Mouse (Mus musculus): ENCODE measurements around the gene Ehbp1. TPM values are rescaled to one million over a fixed set of nuclear protein-coding genes. Genes with fewer than 3 reads are reported as not detected.

The Ehbp1 gene
- total RNA-seq, 2 experiments from 2014 or later = 103 to 124 TPM

GRCm38 (mm10) chr11:22201125-22201524 is 141.0 kb downstream of the Ehbp1 start:
- intact Hi-C loops (cut with DNase I) = loop anchor here (10.0 kb wide), 1 partner anchor 556 kb away; no protein-coding TSS in a partner anchor
- no peak for DNase-seq

GRCm38 (mm10) chr11:22199881-22200280 is 142.2 kb downstream of the Ehbp1 start:
- intact Hi-C loops (cut with DNase I) = loop anchor here (5.0 to 10.0 kb wide), 2 partner anchors 43 to 555 kb away; no protein-coding TSS in a partner anchor
- no peak for DNase-seq

DNA sequence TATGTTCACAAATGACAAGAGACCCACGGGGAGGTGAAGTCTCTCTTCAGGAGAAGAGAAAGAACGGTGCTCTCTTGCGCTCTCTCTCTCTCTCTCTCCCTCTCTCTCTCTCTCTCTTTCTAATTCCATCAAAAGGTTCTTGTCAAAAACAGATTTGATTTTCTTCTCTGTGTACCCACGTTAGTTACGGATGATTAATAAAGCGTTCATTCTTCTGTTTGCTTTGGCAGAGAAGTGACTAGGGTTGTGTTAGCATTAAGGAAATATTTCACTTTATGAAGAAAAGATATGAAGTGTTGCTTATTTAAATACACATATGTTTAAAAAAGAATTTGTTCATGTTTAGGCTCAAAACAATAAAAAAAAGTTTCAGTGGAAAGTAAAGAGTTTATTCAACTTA is 143.7 kb downstream of the Ehbp1 start:
- intact Hi-C loops (cut with DNase I) = loop anchor here (5.0 kb wide), 1 partner anchor 41 kb away; no protein-coding TSS in a partner anchor
- no peak for DNase-seq

DNA sequence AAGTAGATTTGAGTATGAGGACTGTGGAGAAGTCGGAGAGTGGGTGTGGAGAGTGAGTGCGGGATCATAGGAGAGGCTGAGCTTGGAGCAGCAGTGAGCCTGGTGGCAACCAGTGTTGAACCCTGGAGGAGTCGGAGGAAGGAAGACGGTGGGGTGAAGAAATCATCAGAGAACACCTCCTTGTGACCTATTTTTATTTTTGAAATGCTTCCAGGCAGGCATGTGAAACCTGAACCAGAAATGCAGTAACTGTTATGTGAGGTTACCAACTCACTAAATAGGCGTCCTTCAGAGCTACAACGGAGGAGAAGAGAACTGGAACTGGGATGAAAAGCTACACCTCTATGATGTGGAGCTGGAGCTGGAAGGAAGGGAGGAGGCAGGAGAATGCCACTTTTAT is 144.2 kb downstream of the Ehbp1 start:
- DNase-seq = no peak
- intact Hi-C loops (cut with DNase I) = loop anchor here (5.0 kb wide), 1 partner anchor 41 kb away; no protein-coding TSS in a partner anchor

GRCm38 (mm10) chr11:22196776-22197175 is 145.3 kb downstream of the Ehbp1 start:
- intact Hi-C loops (cut with DNase I) = loop anchor here (5.0 kb wide), 1 partner anchor 39 kb away; no protein-coding TSS in a partner anchor
- no peak for DNase-seq

DNA sequence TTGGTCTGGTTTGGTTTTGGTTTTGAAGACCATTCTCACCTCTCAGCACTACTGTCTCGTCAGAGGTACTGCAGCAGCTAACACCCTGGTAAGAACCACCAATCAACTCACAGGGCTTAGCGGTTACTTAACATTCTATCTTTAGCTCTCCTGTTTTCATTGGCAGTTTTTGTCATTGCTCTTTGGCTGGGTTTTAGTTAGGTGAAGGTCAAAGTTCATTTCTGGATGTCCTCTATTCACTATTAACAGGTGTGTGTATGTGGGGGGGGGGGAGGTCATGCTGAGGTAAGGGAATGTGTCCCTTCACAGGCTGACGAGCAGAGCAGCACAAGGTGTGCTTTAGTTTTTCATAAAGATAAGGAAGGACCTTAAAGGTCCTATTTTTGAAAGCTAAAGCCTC is 147.5 kb downstream of the Ehbp1 start:
- intact Hi-C loops (cut with DNase I) = loop anchor here (2.0 to 5.0 kb wide), 2 partner anchors 24 to 37 kb away; no protein-coding TSS in a partner anchor
- no peak for DNase-seq

GRCm38 (mm10) chr11:22190576-22190975 is 151.5 kb downstream of the Ehbp1 start:
- intact Hi-C loops (cut with DNase I) = no loop called here
- DNase-seq = no peak

DNA sequence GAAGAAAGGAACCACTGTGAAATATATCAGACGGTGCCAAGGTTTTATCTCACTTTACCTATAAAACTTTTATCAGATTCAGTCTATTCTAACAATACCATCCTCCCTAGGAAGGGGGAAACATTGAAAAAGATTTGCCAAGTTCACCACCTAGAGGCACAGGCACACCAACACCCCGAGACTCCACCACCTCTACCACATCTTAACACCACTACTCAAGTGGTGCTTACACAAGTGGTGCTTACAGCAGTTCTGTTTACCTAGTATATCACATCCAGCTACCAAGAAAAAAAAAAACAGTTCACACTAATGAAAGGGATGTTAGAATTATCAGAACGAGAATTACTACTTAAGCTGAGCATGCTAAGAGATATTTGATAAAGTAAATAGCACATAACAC is 152.1 kb downstream of the Ehbp1 start:
- intact Hi-C loops (cut with DNase I) = no loop called here
- DNase-seq = no peak

- DNase-seq = no peak
- intact Hi-C loops (cut with DNase I) = no loop called here
These were observed 160.3 kb downstream of the Ehbp1 start for GRCm38 (mm10) chr11:22181530-22182501.

- no peak for DNase-seq
- intact Hi-C loops (cut with DNase I) = no loop called here
These were observed 161.9 kb downstream of the Ehbp1 start for GRCm38 (mm10) chr11:22180146-22180545.

DNA sequence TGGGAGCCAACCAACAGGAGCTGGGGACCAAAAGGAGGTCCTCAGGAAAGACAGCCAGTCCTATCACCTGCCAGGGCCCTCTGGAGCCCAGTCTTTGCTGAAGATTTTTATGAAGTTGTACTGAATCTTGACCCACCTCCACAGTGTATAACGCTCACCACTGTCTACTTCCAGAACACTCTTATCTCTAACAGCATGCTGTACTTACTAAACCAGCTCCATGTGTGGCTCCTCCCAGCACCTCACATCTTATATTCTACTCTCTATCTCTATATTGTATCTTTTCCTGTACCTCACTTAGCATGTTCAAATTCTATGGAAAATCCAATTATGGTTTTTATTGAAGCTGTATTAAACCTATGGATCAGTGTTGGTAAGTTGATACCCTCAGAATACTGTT is 163.5 kb downstream of the Ehbp1 start:
- intact Hi-C loops (cut with DNase I) = no loop called here
- no peak for DNase-seq

- intact Hi-C loops (cut with DNase I) = no loop called here
- DNase-seq = no peak
These were observed 167.8 kb downstream of the Ehbp1 start for GRCm38 (mm10) chr11:22174311-22174710.

- peak in 1 of 2 experiments; percentile 20 for DNase-seq
These were observed 171.0 kb downstream of the Ehbp1 start for GRCm38 (mm10) chr11:22170962-22171638.

DNA sequence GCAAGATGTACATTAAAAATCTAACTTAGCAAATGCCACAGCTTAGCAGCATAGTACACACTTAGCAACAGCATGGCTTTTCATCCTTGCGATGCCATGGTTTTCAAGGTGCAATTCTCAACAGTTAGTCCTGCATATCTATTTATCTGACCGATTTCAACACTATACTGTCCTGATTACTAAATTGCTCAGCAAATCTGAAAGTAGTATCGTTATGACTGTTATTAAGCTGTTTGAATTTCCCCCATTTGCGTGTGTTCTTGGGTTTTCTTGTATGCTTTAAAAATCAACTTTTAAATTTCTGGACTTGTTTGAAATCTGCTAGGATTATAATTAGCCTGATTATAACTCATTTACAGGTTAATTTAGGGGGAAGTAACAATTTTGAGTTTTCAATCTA is 184.2 kb downstream of the Ehbp1 start:
- DNase-seq = no peak
- intact Hi-C loops (cut with DNase I) = loop anchor here (5.0 kb wide), 1 partner anchor 39 kb away; no protein-coding TSS in a partner anchor

More at GRCm38 (mm10) chr11:22170962-22171638, 171.0 kb downstream of the Ehbp1 start:
- intact Hi-C loops (cut with DNase I) = loop anchor here (2.0 kb wide), 1 partner anchor 24 kb away; no protein-coding TSS in a partner anchor

- intact Hi-C loops (cut with DNase I) = loop anchor here (5.0 kb wide), 1 partner anchor 41 kb away; no protein-coding TSS in a partner anchor
- DNase-seq = no peak
These were observed 185.9 kb downstream of the Ehbp1 start for GRCm38 (mm10) chr11:22156182-22156581.

DNA sequence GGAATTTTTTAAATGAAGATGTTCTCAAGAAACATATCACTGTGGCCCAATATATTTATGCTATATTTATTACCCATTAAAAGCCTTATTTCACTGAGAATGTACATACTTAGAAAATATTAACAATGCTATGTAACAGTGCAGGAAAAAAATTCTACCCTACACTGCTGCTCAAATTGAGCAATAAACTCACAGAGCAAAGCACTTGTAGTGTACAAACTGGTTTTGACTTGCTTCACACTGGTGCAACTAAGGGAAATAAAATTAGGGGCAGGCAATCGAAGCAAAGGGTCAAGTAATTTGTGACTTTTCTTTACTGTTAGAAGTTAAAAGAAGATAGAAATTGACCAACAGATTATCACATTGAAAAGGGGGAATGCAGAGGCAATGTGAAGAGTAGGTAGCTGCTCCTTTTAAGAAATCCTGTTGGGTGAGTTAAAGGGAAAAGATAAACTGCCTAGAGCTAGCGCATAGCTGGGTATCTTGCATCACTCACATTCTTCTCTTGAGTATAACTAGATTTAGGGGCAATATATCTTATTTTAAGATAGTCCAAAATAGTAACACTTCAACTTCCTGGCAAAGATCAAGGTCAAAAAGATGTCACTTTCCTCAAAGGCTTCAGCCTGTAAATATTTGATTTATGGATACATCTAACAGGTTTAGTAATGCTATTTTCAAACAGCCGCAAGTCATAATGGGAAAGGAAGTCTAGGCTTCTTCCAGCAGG is 186.6 kb downstream of the Ehbp1 start:
- no peak for DNase-seq
- intact Hi-C loops (cut with DNase I) = loop anchor here (5.0 kb wide), 1 partner anchor 42 kb away; no protein-coding TSS in a partner anchor

- no peak for DNase-seq
- intact Hi-C loops (cut with DNase I) = loop anchor here (5.0 kb wide), 1 partner anchor 43 kb away; no protein-coding TSS in a partner anchor
These were observed 187.4 kb downstream of the Ehbp1 start for GRCm38 (mm10) chr11:22154501-22155294.

GRCm38 (mm10) chr11:22140737-22141136 is 201.4 kb downstream of the Ehbp1 start:
- no peak for DNase-seq
- intact Hi-C loops (cut with DNase I) = no loop called here

GRCm38 (mm10) chr11:22138466-22138865 is 203.6 kb downstream of the Ehbp1 start:
- DNase-seq = no peak
- intact Hi-C loops (cut with DNase I) = no loop called here

Data from heart, postnatal 36 days (tissue).